In genomic region chr16:31883902-31884301, GRCm38 (mm10) we compare ENCODE assay signal across 10 mouse cellular contexts. TPM values are rescaled to one million over a fixed set of nuclear protein-coding genes. Genes with fewer than 3 reads are reported as not detected.
DNase-seq lines count a peak whose midpoint lies in the region; ATAC-seq and TF ChIP-seq lines count a peak whose summit lies in the region.
"Had no signal": no experiment of that assay in that cellular context is flagged by ENCODE, and none has a peak within 500 bp of the region (broad histone marks: within the 10 kb centered on the region; RNA-seq: fewer than 3 reads in every experiment).

No protein-coding gene starts in this region.

- H3K27me3 ChIP-seq in heart, embryonic 11.5 days (ENCODE audit: control insufficient read depth, insufficient read depth, low read length): 0 out of 2 replicates have a peak, but pooled peaks cover 5% of the 10 kb centered on the region
- no peaks in the 10 kb centered on the region for H3K27me3 ChIP-seq in testis, adult 2 months (ENCODE audit: control insufficient read depth, insufficient read depth, low read length)
- H3K27me3 ChIP-seq in limb, embryonic 14.5 days (ENCODE audit: control insufficient read depth, insufficient read depth, low read length): no peaks in the 10 kb centered on the region

- no peaks in the 10 kb centered on the region for H3K36me3 ChIP-seq in heart, embryonic 11.5 days (ENCODE audit: control insufficient read depth, insufficient read depth, low read length)
- H3K36me3 ChIP-seq in testis, adult 2 months (ENCODE audit: control insufficient read depth, insufficient read depth, low read length): no peaks in the 10 kb centered on the region
- H3K36me3 ChIP-seq in limb, embryonic 14.5 days (ENCODE audit: control insufficient read depth, insufficient read depth, low read length): no peaks in the 10 kb centered on the region

- no peak overlapping the region for H3K4me3 ChIP-seq in heart, embryonic 11.5 days (ENCODE audit: low read depth, low read length)
- peak overlapping the region; percentile 5 for H3K4me3 ChIP-seq in testis, adult 2 months (ENCODE audit: control insufficient read depth, low read depth, low read length)
- no peak overlapping the region for H3K4me3 ChIP-seq in limb, embryonic 14.5 days (replicated peaks; ENCODE audit: low read length)

- ATAC-seq in heart, embryonic 11.5 days (replicated peaks; ENCODE audit: insufficient number of reproducible peaks, low FRiP score, low TSS enrichment): no peak
- ATAC-seq in limb, embryonic 14.5 days (ENCODE audit: low FRiP score, low read depth): no peak
- ATAC-seq in megakaryocyte-erythroid progenitor cell, adult 5-6 weeks (replicated peaks; ENCODE audit: low FRiP score, low TSS enrichment, poor library complexity, severe bottlenecking): no peak
- ATAC-seq in inflammation-experienced regulatory T-cells, adult 6 months: no peak

- intact Hi-C loops in heart, postnatal 25 days (cut with DNase I): no loop called here

- no peak overlapping the region for H3K9ac ChIP-seq in heart, embryonic 11.5 days (ENCODE audit: low read depth, low read length)
- H3K9ac ChIP-seq in limb, embryonic 14.5 days (ENCODE audit: low read depth, low read length, severe bottlenecking): no peak overlapping the region

- TF ChIP-seq CTCF in testis, adult 2 months (IDR thresholded peaks at IDR 0.05; ENCODE audit: control insufficient read depth, insufficient read depth, insufficient replicate concordance, low read depth, low read length): no peak

- DNase-seq in heart, postnatal 25 days (ENCODE audit: low spot score): no peak
- DNase-seq in testis, postnatal 10 days (ENCODE audit: low spot score): no peak
- DNase-seq in limb, embryonic 14.5 days (ENCODE audit: low spot score): no peak
- DNase-seq in ovary, adult 18-20 months (ENCODE audit: low spot score): no peak
- DNase-seq: cerebellum, adult 18-20 months had no signal

- no peak overlapping the region for H3K27ac ChIP-seq in heart, embryonic 11.5 days (ENCODE audit: low read depth, low read length)
- H3K27ac ChIP-seq in testis, adult 2 months (ENCODE audit: control insufficient read depth, insufficient read depth, low read depth, low read length): no peak overlapping the region
- H3K27ac ChIP-seq in limb, embryonic 14.5 days (replicated peaks; ENCODE audit: low read depth, low read length): no peak overlapping the region

- peak overlapping the region; percentile 42 for H3K4me2 ChIP-seq in heart, embryonic 11.5 days
- peak overlapping the region; percentile 25; the same call in 1 of the 2 replicates for H3K4me2 ChIP-seq in limb, embryonic 14.5 days (replicated peaks; ENCODE audit: low read depth, low read length, severe bottlenecking)

- H3K9me3 ChIP-seq in heart, embryonic 11.5 days (replicated peaks; ENCODE audit: control insufficient read depth, low read length): no peaks in the 10 kb centered on the region
- no peaks in the 10 kb centered on the region for H3K9me3 ChIP-seq in limb, embryonic 14.5 days (ENCODE audit: control insufficient read depth, low read length)

- WGBS in heart, embryonic 11.5 days (ENCODE audit: insufficient replicate concordance): 10% methylated on average over 5 of the region's 6 CpGs
- 8% methylated on average over 6 of the region's 6 CpGs for WGBS in limb, embryonic 14.5 days

- no peak for TF ChIP-seq POLR2A in testis, adult 2 months (IDR thresholded peaks at IDR 0.05; ENCODE audit: control insufficient read depth, low read depth, low read length)
- no peak for TF ChIP-seq POLR2A in limb, embryonic 14.5 days (IDR thresholded peaks at IDR 0.05; ENCODE audit: borderline replicate concordance, extremely low read depth, insufficient read depth, insufficient read length)

- peaks cover 17% of the 10 kb centered on the region for H3K4me1 ChIP-seq in heart, embryonic 11.5 days (ENCODE audit: control insufficient read depth, insufficient read depth, low read length)
- peaks cover 7% of the 10 kb centered on the region for H3K4me1 ChIP-seq in testis, adult 2 months (ENCODE audit: control insufficient read depth, insufficient read depth, low read length)
- peaks cover 14% of the 10 kb centered on the region for H3K4me1 ChIP-seq in limb, embryonic 14.5 days (ENCODE audit: control insufficient read depth, insufficient read depth, low read length)

RNA-seq across cellular contexts. Expression of gene Meltf, which starts 5.3 kb away (rescaled TPM):
- polyA plus RNA-seq in heart, embryonic 11.5 days (2014; fragmentation: Nextera tagmentation; extraction: Ambion mirVana): not detected in 2 replicates
- under 1 TPM in 1 of 2 experiments, not detected in 1; 0.10 TPM for total RNA-seq in heart, postnatal 25 days (2021)
- polyA plus RNA-seq in testis, adult 2 months (2012; rRNA removed): 7.5 and 8.3 TPM in 2 replicates
- 9.6 and 12.7 TPM in 2 replicates for polyA plus RNA-seq in limb, embryonic 14.5 days (2012; rRNA removed)
- 2.3 and 3.1 TPM in 2 replicates for polyA plus RNA-seq in limb, embryonic 14.5 days (2014; fragmentation: Nextera tagmentation; extraction: Ambion mirVana)
- total RNA-seq in megakaryocyte-erythroid progenitor cell, adult 5-6 weeks (2014; fragmentation: Nextera tagmentation): not detected in 2 replicates
- not detected in 2 replicates for total RNA-seq in megakaryocyte-erythroid progenitor cell, adult 5-6 weeks (2017)
- not detected for polyA plus RNA-seq in inflammation-experienced regulatory T-cells, adult 6 months (2017; shearing (Covaris generic))

RNA-seq across cellular contexts. Expression of gene Pigz, which starts 49.7 kb away (rescaled TPM):
- polyA plus RNA-seq in heart, embryonic 11.5 days (2014; fragmentation: Nextera tagmentation; extraction: Ambion mirVana): 0.55 TPM in 1 of 2 replicates, not detected in the other
- total RNA-seq in heart, postnatal 25 days (2021): 1 to 10 TPM; 1.7 to 3.3 TPM
- polyA plus RNA-seq in testis, adult 2 months (2012; rRNA removed): 0.12 and 0.24 TPM in 2 replicates
- 0.20 and 0.35 TPM in 2 replicates for polyA plus RNA-seq in limb, embryonic 14.5 days (2012; rRNA removed)
- 0.32 and 0.50 TPM in 2 replicates for polyA plus RNA-seq in limb, embryonic 14.5 days (2014; fragmentation: Nextera tagmentation; extraction: Ambion mirVana)
- total RNA-seq in megakaryocyte-erythroid progenitor cell, adult 5-6 weeks (2014; fragmentation: Nextera tagmentation): not detected in 2 replicates
- not detected in 2 replicates for total RNA-seq in megakaryocyte-erythroid progenitor cell, adult 5-6 weeks (2017)
- under 1 TPM in 1 of 3 experiments, not detected in 2; 0.36 TPM for polyA plus RNA-seq in inflammation-experienced regulatory T-cells, adult 6 months (2017; shearing (Covaris generic))
- total RNA-seq: granulocyte monocyte progenitor cell, adult 5-6 weeks had no signal
